Mouse (Mus musculus): Measurements from ENCODE around the gene Hoxb3. TPM values are rescaled to one million over a fixed set of nuclear protein-coding genes. Genes with fewer than 3 reads are reported as not detected.
A peak's percentile ranks its signal among the peaks of the same experiment; 100 is the strongest.

Hoxb3 gene
- polyA plus RNA-seq, 1 experiment from 2014 or later = 8.2 TPM

- peak overlapping the region; percentile 53 for H3K4me3 ChIP-seq (ENCODE audit: low read length)
- peak overlapping the region; percentile 100 for H3K27ac ChIP-seq (ENCODE audit: low read depth, low read length)
- H3K36me3 ChIP-seq (ENCODE audit: control insufficient read depth, insufficient read depth, low read length) = no peaks in the 10 kb centered on the region
- H3K27me3 ChIP-seq (ENCODE audit: control insufficient read depth, insufficient read depth, low read length) = no peaks in the 10 kb centered on the region
- H3K9ac ChIP-seq (ENCODE audit: low read depth, low read length) = peak overlapping the region; percentile 99
- H3K9me3 ChIP-seq (ENCODE audit: control insufficient read depth, low read length) = no peaks in the 10 kb centered on the region
- under 1% methylated on average over 55 of the region's 55 CpGs for WGBS
- 0 out of 2 replicates have a peak, but pooled peaks have one; percentile 7 for ATAC-seq (ENCODE audit: low FRiP score, low TSS enrichment)
- peak overlapping the region; percentile 95 for H3K4me2 ChIP-seq (replicated peaks; ENCODE audit: low read depth, low read length)
- H3K4me1 ChIP-seq (ENCODE audit: control insufficient read depth, insufficient read depth, low read length) = peaks cover 34% of the 10 kb centered on the region
Measured at GRCm38 (mm10) chr11:96286739-96287385, 36.3 kb upstream of the Hoxb3 start.

DNA sequence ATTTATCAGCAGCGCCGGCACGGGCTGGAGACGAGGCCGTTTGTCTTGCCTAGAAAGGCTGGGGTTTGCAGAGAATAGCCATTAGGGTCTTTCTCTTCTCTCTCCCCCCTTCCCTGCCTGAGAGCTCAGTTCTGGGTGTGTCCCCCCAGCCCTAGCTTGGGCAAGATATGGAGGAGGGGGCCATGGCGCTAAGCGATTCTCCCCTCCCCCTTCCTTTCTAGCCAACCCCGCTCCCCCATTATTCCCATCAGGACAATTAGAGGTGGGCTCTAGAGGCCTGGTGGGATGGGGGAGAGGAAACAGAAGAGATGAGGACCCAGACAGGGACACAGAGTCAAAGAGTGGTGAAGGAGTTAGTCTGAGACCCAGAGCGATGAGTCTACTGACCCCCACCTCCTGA is 35.7 kb upstream of the Hoxb3 start:
- 0% methylated on average over 9 of the region's 9 CpGs for WGBS
- Histone ChIP-seq H3K4me1 (ENCODE audit: control insufficient read depth, insufficient read depth, low read length) (peaks cover 36% of the 10 kb centered on the region), H3K9ac (ENCODE audit: low read depth, low read length) (peak overlapping the region; percentile 99), H3K27ac (ENCODE audit: low read depth, low read length) (peak overlapping the region; percentile 100), H3K27me3 (ENCODE audit: control insufficient read depth, insufficient read depth, low read length) (no peaks in the 10 kb centered on the region), H3K4me2 (replicated peaks; ENCODE audit: low read depth, low read length) (peak overlapping the region; percentile 95), H3K36me3 (ENCODE audit: control insufficient read depth, insufficient read depth, low read length) (no peaks in the 10 kb centered on the region), H3K4me3 (ENCODE audit: low read length) (peak overlapping the region; percentile 53), H3K9me3 (ENCODE audit: control insufficient read depth, low read length) (no peaks in the 10 kb centered on the region)
- no peak for ATAC-seq (ENCODE audit: low FRiP score, low TSS enrichment)

- Histone ChIP-seq H3K27ac (ENCODE audit: low read depth, low read length) (peak overlapping the region; percentile 100), H3K27me3 (ENCODE audit: control insufficient read depth, insufficient read depth, low read length) (no peaks in the 10 kb centered on the region), H3K4me3 (ENCODE audit: low read length) (peak overlapping the region; percentile 53)
Measured at GRCm38 (mm10) chr11:96288455-96289221, 34.5 kb upstream of the Hoxb3 start.

DNA sequence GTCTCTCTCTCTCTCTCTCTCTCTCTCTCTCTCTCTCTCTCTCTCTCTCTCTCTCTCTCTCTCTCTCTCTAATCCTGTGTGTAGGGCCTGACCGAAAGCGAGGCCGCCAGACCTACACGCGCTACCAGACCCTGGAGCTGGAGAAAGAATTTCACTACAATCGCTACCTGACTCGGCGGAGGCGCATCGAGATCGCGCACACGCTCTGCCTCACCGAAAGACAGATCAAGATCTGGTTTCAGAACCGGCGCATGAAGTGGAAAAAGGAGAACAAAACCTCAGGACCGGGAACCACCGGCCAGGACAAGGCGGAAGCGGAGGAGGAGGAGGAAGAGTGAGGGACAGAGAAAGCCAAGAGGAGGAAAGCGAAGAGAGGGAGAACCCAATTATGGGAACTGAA is 33.8 kb upstream of the Hoxb3 start:
- H3K4me1 ChIP-seq (ENCODE audit: control insufficient read depth, insufficient read depth, low read length) = peaks cover 36% of the 10 kb centered on the region
- no peaks in the 10 kb centered on the region for H3K27me3 ChIP-seq (ENCODE audit: control insufficient read depth, insufficient read depth, low read length)
- ATAC-seq (ENCODE audit: low FRiP score, low TSS enrichment) = no peak
- 17% methylated on average over 21 of the region's 21 CpGs for WGBS
- peak overlapping the region; percentile 100 for H3K27ac ChIP-seq (ENCODE audit: low read depth, low read length)
- H3K4me2 ChIP-seq (replicated peaks; ENCODE audit: low read depth, low read length) = peak overlapping the region; percentile 95
- H3K36me3 ChIP-seq (ENCODE audit: control insufficient read depth, insufficient read depth, low read length) = no peaks in the 10 kb centered on the region
- peak overlapping the region; percentile 99 for H3K9ac ChIP-seq (ENCODE audit: low read depth, low read length)
- H3K4me3 ChIP-seq (ENCODE audit: low read length) = peak overlapping the region; percentile 53
- H3K9me3 ChIP-seq (ENCODE audit: control insufficient read depth, low read length) = no peaks in the 10 kb centered on the region

More at GRCm38 (mm10) chr11:96288455-96289221, 34.5 kb upstream of the Hoxb3 start:
- H3K4me1 ChIP-seq (ENCODE audit: control insufficient read depth, insufficient read depth, low read length) = peaks cover 36% of the 10 kb centered on the region
- peak overlapping the region; percentile 95 for H3K4me2 ChIP-seq (replicated peaks; ENCODE audit: low read depth, low read length)
- H3K9ac ChIP-seq (ENCODE audit: low read depth, low read length) = peak overlapping the region; percentile 99
- no peaks in the 10 kb centered on the region for H3K36me3 ChIP-seq (ENCODE audit: control insufficient read depth, insufficient read depth, low read length)
- H3K9me3 ChIP-seq (ENCODE audit: control insufficient read depth, low read length) = no peaks in the 10 kb centered on the region
- no peak for ATAC-seq (ENCODE audit: low FRiP score, low TSS enrichment)
- 12% methylated on average over 1 of the region's 1 CpGs for WGBS

- no peaks in the 10 kb centered on the region for H3K27me3 ChIP-seq (ENCODE audit: control insufficient read depth, insufficient read depth, low read length)
- peak overlapping the region; percentile 99 for H3K9ac ChIP-seq (ENCODE audit: low read depth, low read length)
- WGBS = 27% methylated on average over 6 of the region's 6 CpGs
- H3K36me3 ChIP-seq (ENCODE audit: control insufficient read depth, insufficient read depth, low read length) = no peaks in the 10 kb centered on the region
- H3K27ac ChIP-seq (ENCODE audit: low read depth, low read length) = peak overlapping the region; percentile 100
- H3K4me3 ChIP-seq (ENCODE audit: low read length) = peak overlapping the region; percentile 53
- no peaks in the 10 kb centered on the region for H3K9me3 ChIP-seq (ENCODE audit: control insufficient read depth, low read length)
- H3K4me2 ChIP-seq (replicated peaks; ENCODE audit: low read depth, low read length) = peak overlapping the region; percentile 95
- peaks cover 36% of the 10 kb centered on the region for H3K4me1 ChIP-seq (ENCODE audit: control insufficient read depth, insufficient read depth, low read length)
- ATAC-seq (ENCODE audit: low FRiP score, low TSS enrichment) = no peak
Measured at GRCm38 (mm10) chr11:96289837-96290236, 33.3 kb upstream of the Hoxb3 start.

DNA sequence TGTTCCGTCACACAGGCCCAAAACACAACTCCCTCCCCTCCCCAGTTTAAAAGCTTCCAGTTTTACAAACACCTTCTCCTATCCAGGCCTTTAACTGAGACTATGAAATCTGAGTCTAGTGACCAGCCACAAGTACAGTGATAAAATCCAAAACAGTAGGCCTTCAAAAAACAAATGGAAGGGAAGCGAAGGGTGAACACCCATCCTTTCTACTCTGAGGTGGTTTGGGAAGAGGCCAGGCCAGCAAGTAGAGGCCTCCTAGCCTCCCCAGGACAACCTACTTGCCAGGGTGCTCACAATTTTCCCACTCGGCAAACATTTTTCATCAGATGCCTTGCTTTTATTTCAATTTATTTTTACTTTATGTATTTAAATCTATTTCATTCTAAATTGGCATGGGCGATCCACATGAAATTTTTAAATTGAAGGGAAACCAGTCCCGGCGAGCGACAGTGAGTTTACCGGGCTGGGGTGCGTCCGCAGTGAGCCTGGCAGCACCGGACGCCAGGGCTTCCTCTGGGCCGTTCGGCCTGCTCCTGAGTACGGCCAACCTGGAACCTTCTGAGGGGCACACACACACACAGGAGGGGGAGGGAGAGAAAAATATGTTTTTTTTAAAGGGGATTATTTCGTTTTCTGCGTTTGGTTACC is 32.3 kb upstream of the Hoxb3 start:
- Histone ChIP-seq H3K4me3 (ENCODE audit: low read length) (peak overlapping the region; percentile 53), H3K9me3 (ENCODE audit: control insufficient read depth, low read length) (no peaks in the 10 kb centered on the region), H3K27me3 (ENCODE audit: control insufficient read depth, insufficient read depth, low read length) (no peaks in the 10 kb centered on the region), H3K27ac (ENCODE audit: low read depth, low read length) (peak overlapping the region; percentile 100), H3K9ac (ENCODE audit: low read depth, low read length) (peak overlapping the region; percentile 99), H3K4me2 (replicated peaks; ENCODE audit: low read depth, low read length) (peak overlapping the region; percentile 95), H3K36me3 (ENCODE audit: control insufficient read depth, insufficient read depth, low read length) (no peaks in the 10 kb centered on the region), H3K4me1 (ENCODE audit: control insufficient read depth, insufficient read depth, low read length) (peaks cover 40% of the 10 kb centered on the region)
- no peak for ATAC-seq (ENCODE audit: low FRiP score, low TSS enrichment)
- 18% methylated on average over 17 of the region's 17 CpGs for WGBS

- 1% methylated on average over 22 of the region's 22 CpGs for WGBS
- Histone ChIP-seq H3K9me3 (ENCODE audit: control insufficient read depth, low read length) (no peaks in the 10 kb centered on the region), H3K9ac (ENCODE audit: low read depth, low read length) (peak within 1 kb of the TSS; percentile 99), H3K4me3 (ENCODE audit: low read length) (peak within 1 kb of the TSS; percentile 53), H3K4me2 (replicated peaks; ENCODE audit: low read depth, low read length) (peak within 1 kb of the TSS; percentile 95), H3K27me3 (ENCODE audit: control insufficient read depth, insufficient read depth, low read length) (no peaks in the 10 kb centered on the region), H3K36me3 (ENCODE audit: control insufficient read depth, insufficient read depth, low read length) (no peaks in the 10 kb centered on the region), H3K4me1 (ENCODE audit: control insufficient read depth, insufficient read depth, low read length) (peaks cover 42% of the 10 kb centered on the region), H3K27ac (ENCODE audit: low read depth, low read length) (peak within 1 kb of the TSS; percentile 100)
- peak; percentile 43 for ATAC-seq (ENCODE audit: low FRiP score, low TSS enrichment)
Measured at GRCm38 (mm10) chr11:96291681-96292564, 31.2 kb upstream of the Hoxb3 start, which contains the start of gene Hoxb6. TSS of gene Hoxb6 (plus strand) at chr11:96292476.

- no peak for ATAC-seq (ENCODE audit: low FRiP score, low TSS enrichment)
- peak overlapping the region; percentile 95 for H3K4me2 ChIP-seq (replicated peaks; ENCODE audit: low read depth, low read length)
- no peaks in the 10 kb centered on the region for H3K36me3 ChIP-seq (ENCODE audit: control insufficient read depth, insufficient read depth, low read length)
- H3K4me1 ChIP-seq (ENCODE audit: control insufficient read depth, insufficient read depth, low read length) = peaks cover 45% of the 10 kb centered on the region
- 2% methylated on average over 12 of the region's 12 CpGs for WGBS
- no peaks in the 10 kb centered on the region for H3K9me3 ChIP-seq (ENCODE audit: control insufficient read depth, low read length)
- H3K9ac ChIP-seq (ENCODE audit: low read depth, low read length) = peak overlapping the region; percentile 99
- H3K27me3 ChIP-seq (ENCODE audit: control insufficient read depth, insufficient read depth, low read length) = no peaks in the 10 kb centered on the region
- H3K27ac ChIP-seq (ENCODE audit: low read depth, low read length) = peak overlapping the region; percentile 100
- H3K4me3 ChIP-seq (ENCODE audit: low read length) = peak overlapping the region; percentile 53
Measured at GRCm38 (mm10) chr11:96292565-96293301, 30.4 kb upstream of the Hoxb3 start.

Data from kidney, embryonic 14.5 days (tissue).